Mouse (Mus musculus) hindbrain, embryonic 14.5 days (tissue): ENCODE results near the gene Gm38394. TPM values are rescaled to one million over a fixed set of nuclear protein-coding genes. Genes with fewer than 3 reads are reported as not detected.

ENCODE experiments used
- ATAC-seq: fragments of 200-750 bp; cut with Nextera tagmentation; 2 replicates; pipeline ENCODE4 v1.8.0; 2017; ENCODE audit warnings: moderate number of reproducible peaks, mild to moderate bottlenecking, moderate TSS enrichment, moderate library complexity; ENCODE audit not compliant: low FRiP score
- DNase-seq: peaks from one replicate; pipeline ENCODE4 v3.0.0-alpha.2; 2015; ENCODE audit warnings: low spot score
- H3K27ac ChIP-seq: fragments of 300-500 bp; sonication (generic); 2 replicates; pipeline ENCODE4 v1.5.1; 2014; ENCODE audit warnings: mild to moderate bottlenecking, moderate library complexity
- H3K27me3 ChIP-seq: fragments of 300-500 bp; sonication (generic); 2 replicates; pipeline ENCODE4 v1.6.1; 2014; ENCODE audit warnings: mild to moderate bottlenecking, low read length, mixed read lengths; ENCODE audit not compliant: control insufficient read depth, insufficient read depth
- H3K36me3 ChIP-seq: fragments of 300-500 bp; sonication (generic); replicated peaks from 2 replicates; pipeline ENCODE4 v1.6.1; 2014; ENCODE audit not compliant: control insufficient read depth, insufficient read depth
- H3K4me1 ChIP-seq: fragments of 300-500 bp; sonication (generic); replicated peaks from 2 replicates; pipeline ENCODE4 v1.6.1; 2014; ENCODE audit warnings: antibody characterized with exemption, low read length, mixed read lengths; ENCODE audit not compliant: control insufficient read depth, insufficient read depth
- H3K4me2 ChIP-seq: fragments of 300-500 bp; sonication (generic); replicated peaks from 2 replicates; pipeline ENCODE4 v1.6.1; 2014; ENCODE audit warnings: mild to moderate bottlenecking, moderate library complexity
- H3K4me3 ChIP-seq: fragments of 300-500 bp; sonication (generic); replicated peaks from 2 replicates; pipeline ENCODE4 v1.5.1; 2014; ENCODE audit warnings: mild to moderate bottlenecking, low read length
- H3K9ac ChIP-seq: fragments of 300-500 bp; sonication (generic); 2 replicates; pipeline ENCODE4 v1.6.1; 2014
- H3K9me3 ChIP-seq: fragments of 300-500 bp; sonication (generic); 2 replicates; pipeline ENCODE4 v1.6.1; 2016; ENCODE audit warnings: low read length; ENCODE audit not compliant: control insufficient read depth
- WGBS: fragments of 180-500 bp; shearing (Covaris S2); extraction: QIAGEN DNeasy Blood & Tissue Kit; methylation state at CpG from one replicate; pipeline ENCODE4 v1.1.7; 2014; 5-methylcytosine and 5-hydroxymethylcytosine counted together
- polyA plus RNA-seq: library from polyadenylated mRNA; unstranded; fragments of >200 nt; fragmentation: Nextera tagmentation; extraction: Ambion mirVana; gene quantifications from 2 replicates; pipeline ENCODE4 v1.2.1, GENCODE M21; 2014

The Gm38394 gene
- polyA plus RNA-seq, 1 experiment from 2014 or later, result 5.6 TPM

DNA sequence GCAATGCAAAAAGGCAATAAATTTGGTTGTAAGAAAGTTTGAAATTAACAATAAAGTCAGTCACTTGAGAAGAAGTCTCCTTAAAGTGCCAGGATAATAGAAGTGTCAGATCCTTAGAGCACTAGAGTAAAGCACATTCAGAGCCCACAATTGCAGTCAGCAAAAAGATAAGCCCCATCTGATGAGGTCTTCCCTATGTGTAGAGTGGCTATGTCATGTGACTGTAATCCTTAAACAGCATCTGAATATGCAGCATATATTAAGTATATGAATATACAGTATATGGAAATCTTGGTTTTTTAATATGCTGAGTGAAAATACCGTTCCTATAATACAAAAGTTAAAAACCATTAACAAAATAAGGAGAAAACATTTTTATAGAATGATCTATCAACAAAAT is 8.1 kb downstream of the Gm38394 start:
- H3K4me3 ChIP-seq, result no peak overlapping the region
- H3K36me3 ChIP-seq, result peaks cover 36% of the 10 kb centered on the region
- no peak overlapping the region for H3K27ac ChIP-seq
- ATAC-seq, result no peak
- H3K4me2 ChIP-seq, result no peak overlapping the region
- H3K9me3 ChIP-seq, result no peaks in the 10 kb centered on the region
- H3K27me3 ChIP-seq, result no peaks in the 10 kb centered on the region
- H3K9ac ChIP-seq, result no peak overlapping the region
- 96% methylated on average over 1 of the region's 1 CpGs for WGBS
- DNase-seq, result no peak
- H3K4me1 ChIP-seq, result peaks cover 28% of the 10 kb centered on the region

DNA sequence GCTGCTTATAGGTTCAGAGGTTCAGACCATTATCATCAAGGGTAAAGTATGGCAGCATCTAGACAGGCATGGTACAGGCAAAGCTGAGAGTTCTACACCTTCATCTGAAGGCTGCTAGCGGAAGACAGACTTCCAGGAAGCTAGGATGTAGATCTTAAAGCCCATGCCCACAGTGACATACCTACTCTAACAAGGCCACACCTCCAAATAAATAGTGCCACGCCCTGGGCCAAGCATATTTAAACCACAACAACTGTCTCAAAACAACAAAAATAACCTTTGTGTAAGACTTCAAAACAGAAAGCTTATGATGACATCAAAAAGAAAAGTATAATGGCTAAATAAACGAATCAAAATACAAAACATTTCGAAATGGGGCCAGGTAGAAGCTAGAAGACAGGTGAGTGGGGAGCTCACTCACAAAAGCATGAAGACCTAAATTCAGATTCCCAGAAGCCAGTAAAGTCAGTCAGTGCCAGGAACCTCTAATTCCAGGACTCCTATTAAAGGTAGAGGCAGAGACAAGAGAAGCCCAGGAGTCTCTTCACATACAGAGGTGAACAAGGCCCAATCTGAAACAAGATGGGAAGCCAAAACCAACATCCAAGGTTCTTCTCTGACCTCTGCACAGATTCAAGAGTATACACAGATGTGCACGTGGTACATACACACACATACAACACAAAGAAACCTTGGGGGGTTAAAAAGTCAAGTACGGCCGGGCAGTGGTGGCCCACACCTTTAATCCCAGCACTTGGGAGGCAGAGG is 10.6 kb downstream of the Gm38394 start:
- H3K27me3 ChIP-seq, result no peaks in the 10 kb centered on the region
- H3K4me2 ChIP-seq, result no peak overlapping the region
- 94% methylated on average over 7 of the region's 7 CpGs for WGBS

GRCm38 (mm10) chr1:133645652-133646051 is 15.5 kb downstream of the Gm38394 start:
- no peak overlapping the region for H3K9ac ChIP-seq
- no peaks in the 10 kb centered on the region for H3K27me3 ChIP-seq
- WGBS, result 97% methylated on average over 5 of the region's 5 CpGs
- H3K27ac ChIP-seq, result no peak overlapping the region
- H3K4me1 ChIP-seq, result no peaks in the 10 kb centered on the region
- H3K4me2 ChIP-seq, result no peak overlapping the region
- H3K36me3 ChIP-seq, result peaks cover 65% of the 10 kb centered on the region
- H3K9me3 ChIP-seq, result no peaks in the 10 kb centered on the region
- DNase-seq (no peak), ATAC-seq (no peak)
- no peak overlapping the region for H3K4me3 ChIP-seq

More for the DNA sequence above, 10.6 kb downstream of the Gm38394 start:
- Histone ChIP-seq H3K9ac (no peak overlapping the region), H3K27ac (no peak overlapping the region), H3K4me1 (peaks cover 5% of the 10 kb centered on the region; the same call in 1 of the 2 replicates), H3K9me3 (no peaks in the 10 kb centered on the region), H3K36me3 (peaks cover 32% of the 10 kb centered on the region), H3K4me3 (no peak overlapping the region)
- no peak for DNase-seq
- no peak for ATAC-seq

- H3K4me2 ChIP-seq, result no peak overlapping the region
- no peak overlapping the region for H3K27ac ChIP-seq
- H3K9ac ChIP-seq, result no peak overlapping the region
- peaks cover 98% of the 10 kb centered on the region for H3K36me3 ChIP-seq
- H3K9me3 ChIP-seq, result no peaks in the 10 kb centered on the region
- no peaks in the 10 kb centered on the region for H3K27me3 ChIP-seq
- DNase-seq (no peak), ATAC-seq (no peak)
- H3K4me1 ChIP-seq, result no peaks in the 10 kb centered on the region
- WGBS, result 100% methylated on average over 2 of the region's 2 CpGs
- H3K4me3 ChIP-seq, result no peak overlapping the region
Measured at GRCm38 (mm10) chr1:133641163-133641562, 20.0 kb downstream of the Gm38394 start.

DNA sequence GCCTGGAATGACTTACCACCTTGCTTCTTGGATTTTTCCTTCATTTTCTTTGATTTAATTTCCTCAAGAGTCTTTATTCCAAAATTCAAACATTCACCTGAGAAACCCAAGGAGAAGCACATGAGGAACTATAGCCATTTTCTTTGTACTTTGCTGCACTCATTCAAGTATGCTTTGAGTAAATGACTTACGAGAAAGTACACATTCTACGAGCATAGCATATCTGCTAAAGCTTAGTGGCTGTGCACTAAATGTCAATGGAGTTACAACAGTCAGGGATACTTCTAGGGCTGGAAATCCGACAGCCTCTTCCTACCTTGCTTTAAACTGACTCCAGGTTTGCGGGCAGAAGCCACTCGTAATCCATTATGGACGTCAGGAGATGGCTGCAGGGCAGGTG is 22.6 kb downstream of the Gm38394 start:
- Histone ChIP-seq H3K27ac (no peak overlapping the region), H3K9me3 (no peaks in the 10 kb centered on the region), H3K4me2 (no peak overlapping the region), H3K4me1 (no peaks in the 10 kb centered on the region), H3K4me3 (no peak overlapping the region), H3K27me3 (no peaks in the 10 kb centered on the region), H3K9ac (no peak overlapping the region), H3K36me3 (peaks cover 96% of the 10 kb centered on the region)
- ATAC-seq (no peak), DNase-seq (no peak)
- 95% methylated on average over 6 of the region's 6 CpGs for WGBS

- ATAC-seq, result no peak
- H3K9me3 ChIP-seq, result no peaks in the 10 kb centered on the region
- 92% methylated on average over 2 of the region's 2 CpGs for WGBS
- no peak for DNase-seq
- no peak overlapping the region for H3K4me2 ChIP-seq
- H3K9ac ChIP-seq, result no peak overlapping the region
- H3K4me1 ChIP-seq, result no peaks in the 10 kb centered on the region
- peaks cover 92% of the 10 kb centered on the region for H3K36me3 ChIP-seq
- no peaks in the 10 kb centered on the region for H3K27me3 ChIP-seq
- no peak overlapping the region for H3K4me3 ChIP-seq
- no peak overlapping the region for H3K27ac ChIP-seq
Measured at GRCm38 (mm10) chr1:133632168-133632567, 28.9 kb downstream of the Gm38394 start.

GRCm38 (mm10) chr1:133625052-133625451 is 36.1 kb downstream of the Gm38394 start:
- H3K9ac ChIP-seq, result no peak overlapping the region
- peaks cover 93% of the 10 kb centered on the region for H3K36me3 ChIP-seq
- no peak overlapping the region for H3K4me2 ChIP-seq
- H3K9me3 ChIP-seq, result no peaks in the 10 kb centered on the region
- no peak for ATAC-seq
- no peak overlapping the region for H3K27ac ChIP-seq
- no peak for DNase-seq
- H3K4me3 ChIP-seq, result no peak overlapping the region
- no peaks in the 10 kb centered on the region for H3K4me1 ChIP-seq
- no peaks in the 10 kb centered on the region for H3K27me3 ChIP-seq
- 86% methylated on average over 2 of the region's 2 CpGs for WGBS

DNA sequence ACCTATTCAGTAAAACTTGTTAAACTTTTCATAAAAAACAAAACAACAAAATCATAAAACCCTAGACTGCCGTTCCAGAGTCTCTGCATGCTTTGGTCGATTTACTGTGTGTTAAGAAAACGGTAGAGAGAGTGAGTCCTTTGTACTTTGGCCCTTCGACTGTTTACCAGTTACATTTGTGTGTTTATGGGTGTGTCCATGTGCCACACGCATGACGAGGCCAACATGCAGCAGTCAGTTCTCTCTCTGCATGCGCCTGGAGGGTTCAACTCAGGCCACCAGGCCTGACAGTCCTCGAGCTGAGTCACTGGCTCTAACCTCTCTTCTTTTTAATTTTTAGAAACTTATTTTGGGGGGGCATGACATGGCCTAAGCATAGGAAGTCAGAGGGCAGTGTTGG is 42.8 kb downstream of the Gm38394 start:
- H3K36me3 ChIP-seq, result peaks cover 62% of the 10 kb centered on the region
- no peak overlapping the region for H3K9ac ChIP-seq
- no peak for DNase-seq
- ATAC-seq, result no peak
- H3K4me3 ChIP-seq, result no peak overlapping the region
- H3K4me2 ChIP-seq, result no peak overlapping the region
- no peak overlapping the region for H3K27ac ChIP-seq
- H3K27me3 ChIP-seq, result no peaks in the 10 kb centered on the region
- H3K9me3 ChIP-seq, result no peaks in the 10 kb centered on the region
- H3K4me1 ChIP-seq, result no peaks in the 10 kb centered on the region
- 89% methylated on average over 8 of the region's 8 CpGs for WGBS

- ATAC-seq (no peak), DNase-seq (no peak)
- H3K9ac ChIP-seq, result no peak overlapping the region
- H3K4me1 ChIP-seq, result no peaks in the 10 kb centered on the region
- 78% methylated on average over 2 of the region's 2 CpGs for WGBS
- no peak overlapping the region for H3K4me3 ChIP-seq
- H3K27ac ChIP-seq, result no peak overlapping the region
- H3K36me3 ChIP-seq, result peaks cover 58% of the 10 kb centered on the region
- H3K4me2 ChIP-seq, result no peak overlapping the region
- H3K27me3 ChIP-seq, result no peaks in the 10 kb centered on the region
- H3K9me3 ChIP-seq, result no peaks in the 10 kb centered on the region
Measured at GRCm38 (mm10) chr1:133617908-133618307, 43.2 kb downstream of the Gm38394 start.

GRCm38 (mm10) chr1:133613817-133614216 is 47.3 kb downstream of the Gm38394 start:
- ATAC-seq, result no peak
- 79% methylated on average over 3 of the region's 3 CpGs for WGBS
- Histone ChIP-seq H3K27me3 (no peaks in the 10 kb centered on the region), H3K9ac (no peak overlapping the region), H3K4me1 (peaks cover 5% of the 10 kb centered on the region), H3K4me2 (no peak overlapping the region), H3K9me3 (no peaks in the 10 kb centered on the region), H3K36me3 (peaks cover 20% of the 10 kb centered on the region), H3K27ac (no peak overlapping the region), H3K4me3 (no peak overlapping the region)
- DNase-seq, result no peak
